Mouse (Mus musculus): ENCODE measurements around the gene Tfeb. TPM values are rescaled to one million over a fixed set of nuclear protein-coding genes. Genes with fewer than 3 reads are reported as not detected.

The Tfeb gene
- total and polyA plus RNA-seq, 3 experiments, result 29.1 to 49.3 (median 39.9) TPM

GRCm38 (mm10) chr17:47769389-47770299 is 32.8 kb downstream of the Tfeb start:
- H3K79me2 ChIP-seq (replicated peaks; ENCODE audit: control insufficient read depth, extremely low read depth, insufficient read depth, poor library complexity, severe bottlenecking), result peaks cover 9% of the 10 kb centered on the region; the same call in 1 of the 2 replicates
- in situ Hi-C loops (cut with MboI; ENCODE audit: low pct_ligation_motif_present, low pct_unique_long_range_greater_than_20kb, low sequenced_read_pairs), result no loop called here
- no peaks in the 10 kb centered on the region for H3K27me3 ChIP-seq (replicated peaks)
- peaks cover 22% of the 10 kb centered on the region for H3K9me3 ChIP-seq (replicated peaks; ENCODE audit: low read length)
- peaks cover 3 to 48% of the 10 kb centered on the region in 2 experiments for H3K36me3 ChIP-seq (replicated peaks in 1 of 2; ENCODE audit: control insufficient read depth in 1 of 2, insufficient read depth in 1 of 2, low read length in 1 of 2)
- dilution Hi-C loops (cut with MboI; ENCODE audit: extremely low pct_ligation_motif_present, extremely low pct_unique_long_range_greater_than_20kb, low sequenced_read_pairs), result no loop called here
- H3K4me3 ChIP-seq (replicated peaks in 1 of 3; ENCODE audit: low read depth in 2 of 3, low read length in 2 of 3, poor library complexity in 1 of 3), result peak overlapping the region; percentile 41 to 48 (median 45)
- H3K9ac ChIP-seq (ENCODE audit: insufficient read depth, low read depth), result peak overlapping the region; percentile 46
- peaks cover 50 to 82% of the 10 kb centered on the region in 2 experiments for H3K4me1 ChIP-seq (ENCODE audit: control insufficient read depth in 1 of 2, insufficient read depth in 2 of 2)
- TF ChIP-seq MYC (IDR thresholded peaks at IDR 0.05; ENCODE audit: low read depth, low read length) (no peak), HCFC1 (IDR thresholded peaks at IDR 0.05; ENCODE audit: low read depth, low read length) (no peak), MXI1 (IDR thresholded peaks at IDR 0.05; ENCODE audit: low read depth, low read length) (no peak), JUND (conservative IDR thresholded peaks at IDR 0.05; ENCODE audit: low read depth, low read length) (no peak), MAFK (IDR thresholded peaks at IDR 0.05; ENCODE audit: insufficient replicate concordance, low read length) (no peak), CHD2 (IDR thresholded peaks at IDR 0.05; ENCODE audit: low read length) (no peak), USF1 (IDR thresholded peaks at IDR 0.05; ENCODE audit: low read depth, low read length) (no peak), KAT2A (IDR thresholded peaks at IDR 0.05; ENCODE audit: insufficient replicate concordance, low read length) (no peak), RAD21 (IDR thresholded peaks at IDR 0.05; ENCODE audit: low read depth, low read length) (no peak), CTCF (conservative IDR thresholded peaks at IDR 0.05 in 1 of 2, IDR thresholded peaks at IDR 0.05 in 1 of 2; ENCODE audit: low read depth in 2 of 2, low read length in 2 of 2) (no peak), MAX (IDR thresholded peaks at IDR 0.05; ENCODE audit: low read length) (no peak), RCOR1 (conservative IDR thresholded peaks at IDR 0.05; ENCODE audit: low read depth, low read length) (no peak), POLR2AphosphoS2 (IDR thresholded peaks at IDR 0.05; ENCODE audit: low read depth, low read length) (no peak), SMC3 (IDR thresholded peaks at IDR 0.05; ENCODE audit: low read depth, low read length) (no peak), E2F4 (IDR thresholded peaks at IDR 0.05; ENCODE audit: insufficient replicate concordance, low read depth, low read length) (no peak), ETS1 (conservative IDR thresholded peaks at IDR 0.05; ENCODE audit: low read depth, low read length) (no peak), EP300 (IDR thresholded peaks at IDR 0.05; ENCODE audit: low read length) (no peak)
- peak overlapping the region; percentile 91 for H3K27ac ChIP-seq (ENCODE audit: insufficient read depth, low read depth)
- no peak for DNase-seq (ENCODE audit: extremely low read depth)
- peak overlapping the region; percentile 44 for H3K4me2 ChIP-seq (ENCODE audit: insufficient read depth, low read depth, poor library complexity, severe bottlenecking)

GRCm38 (mm10) chr17:47773604-47774003 is 36.8 kb downstream of the Tfeb start:
- dilution Hi-C loops (cut with MboI; ENCODE audit: extremely low pct_ligation_motif_present, extremely low pct_unique_long_range_greater_than_20kb, low sequenced_read_pairs), result no loop called here
- H3K27ac ChIP-seq (ENCODE audit: insufficient read depth, low read depth), result no peak overlapping the region
- TF ChIP-seq ZMIZ1 (IDR thresholded peaks at IDR 0.05; ENCODE audit: low read depth, low read length) (no peak), IRF4 (IDR thresholded peaks at IDR 0.05; ENCODE audit: low read depth, low read length) (peak; percentile 22; the same call in 1 of the 2 replicates)

More at GRCm38 (mm10) chr17:47773604-47774003, 36.8 kb downstream of the Tfeb start:
- peaks cover 22% of the 10 kb centered on the region for H3K9me3 ChIP-seq (replicated peaks; ENCODE audit: low read length)
- peaks cover 38 to 64% of the 10 kb centered on the region in 2 experiments for H3K4me1 ChIP-seq (ENCODE audit: control insufficient read depth in 1 of 2, insufficient read depth in 2 of 2)
- in situ Hi-C loops (cut with MboI; ENCODE audit: low pct_ligation_motif_present, low pct_unique_long_range_greater_than_20kb, low sequenced_read_pairs), result no loop called here
- DNase-seq (ENCODE audit: extremely low read depth), result no peak
- peaks cover 7 to 74% of the 10 kb centered on the region in 2 experiments for H3K36me3 ChIP-seq (replicated peaks in 1 of 2; ENCODE audit: control insufficient read depth in 1 of 2, insufficient read depth in 1 of 2, low read length in 1 of 2)
- H3K79me2 ChIP-seq (replicated peaks; ENCODE audit: control insufficient read depth, extremely low read depth, insufficient read depth, poor library complexity, severe bottlenecking), result peaks cover 9% of the 10 kb centered on the region; the same call in 1 of the 2 replicates
- no peaks in the 10 kb centered on the region for H3K27me3 ChIP-seq (replicated peaks)
- H3K4me3 ChIP-seq (replicated peaks in 1 of 3; ENCODE audit: low read depth in 2 of 3, low read length in 2 of 3, poor library complexity in 1 of 3), result no peak overlapping the region
- H3K9ac ChIP-seq (ENCODE audit: insufficient read depth, low read depth), result no peak overlapping the region
- no peak overlapping the region for H3K4me2 ChIP-seq (ENCODE audit: insufficient read depth, low read depth, poor library complexity, severe bottlenecking)

Measured in CH12.LX (cell line).